Mouse (Mus musculus) liver, adult (tissue): Measurements from ENCODE around the gene Anxa3.

Source experiments
- GATA4 ChIP-seq: IDR thresholded peaks from 2 replicates; pipeline ENCODE4 v1.6.1; 2014; ENCODE audit warnings: mild to moderate bottlenecking, low read length; ENCODE audit not compliant: insufficient replicate concordance

The Anxa3 gene

DNA sequence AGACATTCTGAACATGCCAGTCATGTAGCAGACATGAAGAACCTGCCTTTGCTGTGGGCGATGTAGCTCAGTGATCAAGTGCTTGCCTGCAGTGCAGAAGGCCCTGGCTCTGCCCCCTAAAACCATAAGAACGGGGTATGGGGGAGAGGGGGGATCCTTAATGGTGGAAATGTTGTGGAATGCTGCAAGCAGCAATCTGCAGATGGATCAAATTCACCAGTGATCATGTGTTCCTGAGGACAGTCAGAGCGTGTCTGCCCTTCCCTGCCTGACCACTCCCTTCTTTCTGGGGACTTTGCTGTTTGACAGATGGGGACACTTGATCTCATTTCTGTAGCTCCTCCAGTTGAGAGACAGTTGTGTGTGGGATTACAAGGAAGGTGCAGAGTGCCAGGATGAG lies 11.7 kb downstream of the Anxa3 start:
- TF ChIP-seq GATA4 = no peak

DNA sequence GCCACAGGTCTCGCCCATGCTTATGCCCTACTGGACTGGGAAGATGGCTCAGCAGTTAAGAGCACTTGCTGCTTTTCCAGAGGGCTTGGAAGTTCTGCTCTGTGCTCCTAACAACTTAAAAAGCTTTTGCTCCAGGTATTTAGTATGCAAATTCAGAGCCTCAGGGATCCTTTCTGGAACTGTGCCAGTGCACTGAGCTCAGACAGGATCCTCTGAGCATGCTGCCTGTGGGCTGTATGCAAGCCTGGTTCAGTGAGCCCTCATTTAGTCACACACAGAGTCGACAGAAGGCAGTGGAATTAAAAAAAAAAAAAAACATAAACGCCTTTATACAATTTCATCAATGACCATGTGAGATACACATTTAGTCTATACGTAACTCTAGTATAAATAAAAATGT lies 17.5 kb downstream of the Anxa3 start:
- TF ChIP-seq GATA4 = no peak

DNA sequence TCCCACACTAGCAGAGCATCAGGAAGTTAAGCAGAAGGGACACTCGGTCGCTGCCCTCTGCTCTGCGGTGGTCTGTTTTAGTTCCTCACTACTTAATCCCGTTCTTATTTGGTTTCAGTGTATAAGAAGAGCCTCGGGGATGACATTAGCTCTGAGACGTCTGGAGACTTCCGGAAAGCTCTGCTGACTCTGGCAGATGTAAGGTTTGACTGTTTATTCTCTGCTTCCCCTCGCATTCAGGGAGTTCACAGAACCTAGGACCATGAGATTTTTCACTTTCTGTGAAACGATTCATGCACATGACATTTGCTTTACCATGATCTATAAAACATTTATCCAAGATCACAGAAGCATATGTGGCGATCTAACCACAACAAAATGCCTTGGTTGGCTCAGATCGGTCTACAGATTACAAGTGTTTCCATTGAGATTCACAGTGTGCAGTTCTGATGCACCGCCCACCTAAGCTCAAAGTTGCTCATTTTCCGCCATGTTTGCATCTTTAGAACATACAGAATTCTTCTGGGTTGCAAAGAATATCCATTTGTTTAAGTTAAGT lies 31.7 kb downstream of the Anxa3 start:
- TF ChIP-seq GATA4 = no peak

DNA sequence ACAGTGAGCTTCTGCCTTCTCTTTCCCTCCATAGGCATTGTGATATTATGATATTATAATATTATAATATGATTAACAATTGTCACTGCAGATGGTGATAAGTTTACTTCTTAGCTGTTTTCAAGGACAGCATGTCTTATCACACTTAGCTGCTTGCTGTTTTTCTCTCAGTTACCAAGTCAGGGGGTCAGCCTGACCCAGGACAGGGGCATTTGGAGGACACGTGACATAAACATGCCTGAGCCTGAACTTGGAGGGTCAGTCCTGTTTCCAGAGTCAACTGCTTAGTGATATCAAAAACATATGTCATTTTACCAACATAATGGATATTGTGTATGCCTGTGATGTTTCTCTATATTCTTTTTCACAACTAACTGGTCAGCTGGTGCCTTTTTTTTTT lies 34.0 kb downstream of the Anxa3 start:
- no peak for TF ChIP-seq GATA4

DNA sequence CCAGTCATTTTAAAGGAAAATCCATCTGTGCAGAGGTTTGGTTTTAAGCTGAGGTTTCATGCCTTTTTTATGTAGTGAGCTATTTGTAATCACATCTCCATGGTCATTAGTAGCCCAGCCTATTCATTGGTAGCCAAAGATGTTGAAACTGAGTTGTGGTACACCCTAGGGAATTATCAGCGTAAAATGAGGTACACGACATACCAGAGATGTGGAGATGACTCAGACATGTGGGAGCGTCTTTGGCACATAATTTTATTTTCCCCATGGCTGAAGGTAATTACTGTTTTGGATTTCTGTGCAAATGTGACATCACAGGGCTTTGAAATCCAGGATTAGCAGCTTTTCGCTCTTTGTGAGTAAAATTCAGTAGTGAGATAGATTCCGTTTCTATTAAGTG lies 41.2 kb downstream of the Anxa3 start:
- no peak for TF ChIP-seq GATA4

DNA sequence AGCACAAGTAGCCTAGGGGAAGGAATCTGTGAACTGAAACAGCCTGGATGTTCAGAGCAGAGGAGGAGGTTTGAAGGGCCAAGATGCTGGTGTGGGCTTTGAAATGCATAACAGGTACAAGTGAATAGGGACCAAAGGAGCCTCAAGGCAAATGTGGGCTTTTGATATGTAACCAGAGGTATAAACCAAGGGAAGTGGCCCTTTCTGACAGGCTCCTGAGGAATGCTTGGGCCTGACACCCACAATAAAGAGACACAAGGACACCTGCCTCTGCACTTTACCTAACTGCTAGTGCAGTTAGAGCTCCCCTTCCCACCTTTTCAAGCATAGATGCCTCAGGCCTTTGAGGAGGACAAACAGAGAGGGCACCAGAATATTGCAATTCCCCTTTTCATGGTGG lies 54.8 kb downstream of the Anxa3 start:
- no peak for TF ChIP-seq GATA4

DNA sequence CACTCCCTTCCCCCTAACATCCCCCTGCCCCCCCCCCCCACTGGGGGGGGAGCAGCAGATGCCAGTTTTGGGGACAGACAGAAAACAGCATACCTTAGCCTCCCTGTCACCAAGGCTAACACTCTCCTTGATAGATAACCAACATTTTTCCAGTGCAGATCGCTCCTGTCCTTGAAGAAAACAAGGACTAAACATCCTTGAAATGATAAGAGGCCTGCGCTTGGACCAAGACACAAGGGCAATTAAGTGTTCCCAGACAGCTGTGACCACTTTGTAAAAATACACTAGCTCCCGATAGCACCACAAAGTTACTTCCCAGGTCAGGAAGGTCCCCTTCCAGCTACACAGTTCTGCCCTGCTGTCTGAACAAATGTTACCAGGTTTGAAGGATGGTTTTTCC lies 55.2 kb downstream of the Anxa3 start:
- TF ChIP-seq GATA4 = no peak

DNA sequence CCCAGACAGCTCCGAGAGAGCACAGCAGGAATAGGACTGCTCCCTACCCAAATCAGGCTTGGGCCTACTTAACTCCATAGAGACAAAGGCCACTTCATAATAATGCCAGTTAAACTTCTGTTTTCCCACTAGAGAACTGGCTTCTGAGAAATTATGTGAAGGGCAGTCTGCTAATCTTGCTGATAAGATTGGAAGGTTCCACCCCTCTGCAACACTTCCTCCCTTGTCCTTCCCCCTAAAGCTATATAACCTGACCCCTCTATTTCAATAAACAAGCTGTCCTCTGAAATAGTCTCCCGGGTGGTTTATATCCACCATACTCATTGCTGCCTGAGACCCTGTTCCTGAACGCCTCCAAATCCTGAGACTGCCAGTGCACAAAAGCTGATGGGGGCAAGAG lies 56.1 kb downstream of the Anxa3 start:
- no peak for TF ChIP-seq GATA4

DNA sequence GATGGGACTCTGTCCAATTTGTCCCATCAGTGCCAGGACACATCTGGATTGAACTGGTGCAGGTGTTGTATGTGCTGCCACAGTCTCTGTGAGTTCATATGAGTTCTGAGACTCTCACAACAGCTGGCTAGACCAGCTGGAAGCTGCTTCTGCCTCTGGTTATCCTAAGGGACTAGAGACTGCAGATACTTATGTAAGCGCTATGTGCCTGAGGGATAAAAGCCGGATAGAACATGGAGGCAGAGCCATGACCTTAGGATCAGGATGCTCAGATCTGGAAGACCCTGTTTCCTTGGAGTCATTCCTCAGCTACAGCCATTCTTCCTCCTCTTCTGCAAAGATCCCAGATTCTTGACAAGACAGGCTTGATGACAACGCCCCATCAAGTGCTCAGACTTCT lies 60.3 kb downstream of the Anxa3 start:
- no peak for TF ChIP-seq GATA4

DNA sequence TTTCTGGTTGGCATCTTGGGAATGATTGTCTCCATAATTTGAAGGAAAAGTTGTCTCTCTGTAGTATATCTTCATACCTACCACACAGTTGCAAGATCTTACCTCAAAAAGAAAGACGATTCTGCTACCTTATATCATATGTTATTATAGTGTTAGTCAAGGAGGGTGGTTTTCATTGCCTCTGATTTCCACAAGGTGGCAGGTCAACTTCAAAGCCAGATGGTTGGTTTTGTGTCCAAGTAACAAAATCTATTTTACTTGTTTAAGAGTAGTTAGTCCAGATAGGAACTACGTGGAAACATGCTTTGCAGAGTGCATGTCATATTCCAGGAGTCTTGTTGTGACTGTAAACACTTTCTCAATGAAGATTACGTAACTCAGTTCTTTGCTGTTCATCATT lies 61.2 kb downstream of the Anxa3 start:
- no peak for TF ChIP-seq GATA4

DNA sequence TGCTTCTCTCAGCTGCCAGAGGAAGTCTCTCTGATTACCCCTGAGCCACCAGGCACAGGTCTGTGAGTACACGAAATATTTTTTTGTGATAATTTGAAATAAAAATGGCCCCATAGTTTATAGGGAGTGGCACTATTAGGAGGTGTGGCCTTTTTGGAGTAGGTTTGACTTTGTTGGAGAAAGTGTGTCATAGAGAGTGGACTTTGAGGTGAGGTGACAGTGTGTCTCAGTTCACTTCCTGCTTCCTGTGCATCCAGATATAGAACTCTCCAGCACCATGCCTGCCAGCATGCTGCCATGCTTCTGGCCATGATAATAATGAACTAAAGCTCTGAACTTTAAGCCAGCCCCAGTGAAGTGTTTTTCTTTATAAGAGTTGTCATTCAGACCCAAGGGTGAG lies 66.8 kb downstream of the Anxa3 start:
- no peak for TF ChIP-seq GATA4

DNA sequence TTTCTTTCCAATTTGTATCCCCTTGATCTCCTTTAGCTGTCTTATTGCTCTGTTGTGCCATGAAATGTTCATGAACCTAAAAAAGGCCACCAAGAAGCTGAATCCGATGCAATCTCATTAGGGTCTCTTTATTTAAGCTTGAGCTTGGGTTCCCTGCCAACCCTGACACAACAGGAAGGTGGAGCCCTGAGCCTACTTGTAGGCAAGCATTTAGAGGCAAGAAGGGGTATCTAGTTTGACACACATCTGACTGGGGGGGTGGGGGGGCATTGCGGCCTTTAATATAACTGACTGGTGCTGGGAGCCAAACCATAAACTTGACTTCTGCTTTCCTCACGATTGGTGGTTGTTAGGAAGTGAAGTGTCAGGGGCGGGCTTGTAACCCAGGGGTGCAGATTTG lies 74.0 kb downstream of the Anxa3 start:
- no peak for TF ChIP-seq GATA4

DNA sequence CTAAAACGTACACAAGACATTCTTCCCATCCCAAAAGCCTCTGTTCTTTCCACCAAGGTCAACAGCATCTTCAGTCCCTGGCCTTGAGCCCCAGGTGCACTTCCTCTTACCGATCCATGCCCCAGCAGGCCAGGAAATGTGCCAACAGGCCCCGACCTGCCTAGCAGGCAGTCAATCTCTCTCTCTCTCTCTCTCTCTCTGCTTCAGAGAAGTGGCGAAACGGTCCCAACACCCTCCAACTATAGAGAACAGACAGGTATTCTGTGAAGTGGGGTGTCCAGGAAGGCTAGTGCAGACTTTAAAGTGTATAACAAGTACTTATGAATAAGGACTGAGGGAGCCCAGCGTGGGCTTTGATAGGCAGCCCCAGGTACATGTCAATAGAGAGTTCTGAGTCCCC lies 75.8 kb downstream of the Anxa3 start:
- TF ChIP-seq GATA4 = no peak

DNA sequence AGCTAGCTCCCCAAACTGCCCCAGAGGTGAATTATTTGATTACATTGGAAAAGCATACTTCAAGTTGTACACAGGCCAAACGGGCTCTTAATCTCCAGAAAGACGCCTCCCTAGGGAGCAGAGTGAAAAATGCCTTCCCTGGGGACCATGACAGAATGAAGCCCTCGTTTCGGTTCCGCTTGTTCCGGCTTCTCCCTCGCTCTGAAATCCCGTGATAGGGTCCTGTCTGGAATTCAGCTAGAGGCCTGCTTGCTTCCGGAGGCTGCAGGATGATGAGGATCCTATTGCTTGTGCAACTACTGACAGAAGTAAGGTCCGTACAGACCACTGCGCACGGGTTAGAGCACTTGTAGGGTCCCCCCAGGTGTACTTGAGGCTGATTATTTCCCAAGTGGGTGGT lies 77.9 kb downstream of the Anxa3 start:
- no peak for TF ChIP-seq GATA4

DNA sequence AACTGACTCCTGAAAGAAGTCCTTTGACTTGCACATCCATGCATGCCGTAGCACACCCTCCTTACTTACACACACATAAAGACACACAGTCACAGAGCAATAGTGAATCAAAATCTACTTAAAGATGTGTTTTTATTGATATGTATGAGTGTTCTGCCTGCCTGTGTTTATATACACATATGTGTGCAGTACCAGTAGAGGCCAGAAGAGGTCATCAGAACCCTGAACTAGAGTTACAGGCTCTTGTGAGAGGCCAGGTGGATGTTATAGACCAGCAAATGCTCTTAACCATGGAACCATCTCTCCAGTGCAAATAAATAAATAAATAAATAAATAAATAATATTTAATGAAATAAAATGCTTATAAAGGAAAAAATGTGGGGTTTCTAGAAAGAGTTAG lies 85.0 kb downstream of the Anxa3 start:
- no peak for TF ChIP-seq GATA4

DNA sequence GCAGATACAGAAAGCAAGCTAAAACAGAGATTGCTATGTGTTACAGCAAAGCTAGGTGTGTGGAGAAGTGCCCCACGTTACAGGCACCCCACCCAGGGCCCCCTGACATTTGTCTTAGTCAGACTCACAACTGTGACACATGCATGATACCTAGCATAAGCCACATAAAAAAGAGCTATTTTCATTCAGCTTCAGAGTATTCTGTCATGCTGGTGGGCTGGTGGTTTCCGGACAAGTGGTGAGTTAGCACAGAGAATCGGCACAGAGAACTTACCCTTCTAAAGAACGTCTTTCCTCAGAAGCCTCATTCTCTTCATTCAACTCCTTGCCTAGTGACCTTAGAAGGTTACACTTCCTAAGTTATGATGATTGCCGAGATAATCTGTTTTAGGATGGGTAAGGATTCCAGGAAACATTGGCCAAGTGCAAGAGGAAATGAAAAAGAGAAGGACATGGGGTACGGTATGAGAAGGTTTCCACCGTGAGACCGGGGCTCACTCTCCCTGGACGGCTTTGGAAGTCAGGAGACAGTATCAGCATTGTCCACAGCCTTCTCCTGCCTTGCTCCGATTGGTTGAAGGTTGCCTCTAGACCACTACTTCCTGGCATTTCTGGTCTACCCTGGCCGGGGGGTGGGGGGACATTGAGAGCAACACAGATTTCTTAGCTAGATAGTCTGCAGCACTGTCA lies 85.9 kb downstream of the Anxa3 start:
- no peak for TF ChIP-seq GATA4

DNA sequence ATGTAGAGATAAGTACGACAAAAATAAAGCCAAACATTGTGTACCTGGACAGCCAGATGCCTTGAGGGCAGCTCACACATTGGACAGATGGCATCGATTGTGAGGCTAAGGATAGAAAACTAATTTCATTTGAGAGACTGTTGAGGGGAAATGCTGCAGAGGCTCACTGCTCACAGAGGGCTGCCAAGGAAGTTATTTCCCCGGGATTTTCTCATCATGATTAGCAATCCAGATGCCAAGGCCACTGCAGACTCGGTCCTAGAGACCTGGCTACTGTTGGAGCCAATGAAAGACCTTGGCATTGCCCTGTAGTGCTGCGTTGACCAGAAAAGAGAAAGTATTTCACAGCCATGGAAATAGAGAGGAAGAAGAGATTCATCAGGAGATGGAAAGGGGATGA lies 87.1 kb downstream of the Anxa3 start:
- TF ChIP-seq GATA4 = no peak
